Mouse (Mus musculus) ES-E14 (cell line): ENCODE data around the gene Crls1.

Experiments
- CHD2 ChIP-seq: IDR thresholded peaks from 2 replicates; pipeline ENCODE4 v1.6.1; 2014; ENCODE audit warnings: mild to moderate bottlenecking, low read depth, low read length, inconsistent platforms
- HCFC1 ChIP-seq: IDR thresholded peaks from 2 replicates; pipeline ENCODE4 v1.6.1; 2012; ENCODE audit warnings: low read length, inconsistent platforms, borderline replicate concordance; ENCODE audit not compliant: insufficient read depth
- ZC3H11A ChIP-seq: IDR thresholded peaks from 2 replicates; pipeline ENCODE4 v1.6.1; 2012; ENCODE audit warnings: low read depth, mild to moderate bottlenecking, inconsistent platforms, low read length, borderline replicate concordance
- ZNF384 ChIP-seq: IDR thresholded peaks from 2 replicates; pipeline ENCODE4 v1.6.1; 2012; ENCODE audit warnings: low read depth, low read length, inconsistent platforms

DNA sequence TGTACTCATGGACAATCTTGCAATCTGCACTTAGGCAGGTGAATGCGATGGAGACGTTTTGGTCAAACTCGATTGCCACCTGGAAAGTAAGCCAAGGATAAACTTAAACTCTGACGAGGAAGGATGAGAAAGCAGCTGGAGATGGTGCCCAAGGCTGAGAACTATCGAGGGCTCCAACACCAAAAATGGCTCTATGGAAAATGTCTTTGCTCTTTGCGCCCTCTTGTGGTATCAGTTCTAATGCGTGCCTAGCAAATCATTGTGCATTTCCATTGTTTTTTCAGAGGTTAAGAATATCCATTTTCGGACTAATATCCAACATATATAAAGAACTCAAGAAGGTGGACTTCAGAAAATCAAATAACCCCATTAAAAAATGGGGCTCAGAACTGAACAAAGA is 60.3 kb downstream of the Crls1 start:
- TF ChIP-seq HCFC1 (no peak), ZNF384 (no peak), ZC3H11A (peak; percentile 62), CHD2 (no peak)
